Mouse (Mus musculus) myocyte (in vitro differentiated cells): ENCODE data around the gene Ldb3. TPM values are rescaled to one million over a fixed set of nuclear protein-coding genes. Genes with fewer than 3 reads are reported as not detected.
A peak's percentile ranks its signal among the peaks of the same experiment; 100 is the strongest.

ENCODE experiments used
- H3K27me3 ChIP-seq: one replicate; pipeline ENCODE4 v1.6.1; 2011; ENCODE audit not compliant: control insufficient read depth, insufficient read depth, insufficient read length
- H3K36me3 ChIP-seq: one replicate; pipeline ENCODE4 v1.6.1; 2011; ENCODE audit not compliant: control insufficient read depth, insufficient read depth
- H3K4me2 ChIP-seq: one replicate; pipeline ENCODE4 v1.6.1; 2011; ENCODE audit warnings: low read depth, control low read depth
- H3K4me3 ChIP-seq: one replicate; pipeline ENCODE4 v1.5.1; 2011; ENCODE audit warnings: mild to moderate bottlenecking, control low read depth, moderate library complexity
- H3K79me2 ChIP-seq: one replicate; pipeline ENCODE4 v1.6.1; 2011; ENCODE audit not compliant: control insufficient read depth, insufficient read depth
- H3ac ChIP-seq: one replicate; pipeline ENCODE4 v1.6.1; 2011; ENCODE audit not compliant: control insufficient read depth, insufficient read length
- CEBPB ChIP-seq: IDR thresholded peaks from 2 replicates; pipeline ENCODE4 v1.6.1; 2011; ENCODE audit warnings: mild to moderate bottlenecking, moderate library complexity; ENCODE audit not compliant: poor library complexity, insufficient read depth, severe bottlenecking
- E2F4 ChIP-seq: IDR thresholded peaks from one replicate; pipeline ENCODE4 v1.6.1; 2011; ENCODE audit warnings: mild to moderate bottlenecking, control low read depth, moderate library complexity; ENCODE audit not compliant: insufficient read depth
- MAX ChIP-seq: IDR thresholded peaks from one replicate; pipeline ENCODE4 v1.6.1; 2011; ENCODE audit warnings: low read depth, mild to moderate bottlenecking, control low read depth
- MYOD1 ChIP-seq, 3 experiments: IDR thresholded peaks; one replicate each; pipeline ENCODE4 v1.6.1; 2011; ENCODE audit warnings: control low read depth in 2 of 3, low read depth in 2 of 3, mild to moderate bottlenecking in 2 of 3, moderate library complexity in 1 of 3; ENCODE audit not compliant: insufficient read length in 2 of 3, control insufficient read depth in 1 of 3
- MYOG ChIP-seq, 3 experiments: IDR thresholded peaks; one replicate each; pipeline ENCODE4 v1.6.1; 2011; ENCODE audit warnings: control low read depth in 2 of 3, low read depth in 2 of 3, mild to moderate bottlenecking in 2 of 3; ENCODE audit not compliant: insufficient read length in 2 of 3, control insufficient read depth in 1 of 3, insufficient read depth in 1 of 3
- POLR2A ChIP-seq: IDR thresholded peaks from one replicate; pipeline ENCODE4 v1.6.1; 2011; ENCODE audit warnings: low read depth, mild to moderate bottlenecking, control low read depth, moderate library complexity; ENCODE audit not compliant: insufficient read length
- POLR2AphosphoS2 ChIP-seq: IDR thresholded peaks from one replicate; pipeline ENCODE4 v1.6.1; 2011; ENCODE audit warnings: low read depth, control low read depth; ENCODE audit not compliant: insufficient read length
- REST ChIP-seq: IDR thresholded peaks from one replicate; pipeline ENCODE4 v1.6.1; 2011; ENCODE audit warnings: mild to moderate bottlenecking, control low read depth, moderate library complexity; ENCODE audit not compliant: insufficient read depth, insufficient read length
- SRF ChIP-seq: IDR thresholded peaks from one replicate; pipeline ENCODE4 v1.6.1; 2011; ENCODE audit warnings: low read depth; ENCODE audit not compliant: control insufficient read depth, insufficient read length
- TCF12 ChIP-seq: IDR thresholded peaks from one replicate; pipeline ENCODE4 v1.6.1; 2011; ENCODE audit warnings: mild to moderate bottlenecking, control low read depth; ENCODE audit not compliant: poor library complexity, insufficient read depth, severe bottlenecking
- TCF3 ChIP-seq: IDR thresholded peaks from one replicate; pipeline ENCODE4 v1.6.1; 2011; ENCODE audit warnings: low read depth, control low read depth; ENCODE audit not compliant: insufficient read length
- USF1 ChIP-seq: IDR thresholded peaks from one replicate; pipeline ENCODE4 v1.6.1; 2011; ENCODE audit warnings: low read depth, mild to moderate bottlenecking, control low read depth, moderate library complexity
- polyA plus RNA-seq: library from polyadenylated mRNA; unstranded; fragments of >200 nt; fragmentation: generic; extraction: Trizol; gene quantifications from one replicate; pipeline ENCODE4 v1.2.1, GENCODE M21; 2012; ENCODE audit warnings: missing spikeins

The Ldb3 gene
- polyA plus RNA-seq, 1 experiment = 83.9 TPM

DNA sequence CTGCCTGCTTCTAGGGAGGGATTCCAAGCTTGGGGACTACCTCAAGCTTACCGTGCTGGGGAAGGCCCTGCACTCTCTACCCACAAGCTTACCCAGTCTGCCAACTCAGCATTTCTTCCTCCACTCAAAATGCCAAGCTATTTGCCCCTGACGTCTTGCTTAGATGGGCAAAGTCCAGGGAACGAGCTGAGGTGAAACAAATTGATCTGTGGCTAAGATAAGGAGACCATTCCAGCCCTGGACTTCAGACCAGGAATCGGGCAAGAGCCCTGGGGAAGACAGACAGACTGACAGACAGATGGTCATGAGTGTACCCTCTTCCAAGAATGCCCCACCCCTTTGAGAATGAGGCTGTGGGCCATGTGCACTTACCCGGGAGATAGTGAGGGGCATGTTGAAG lies 477 bp downstream of the Ldb3 start:
- no peak for TF ChIP-seq POLR2A
- H3ac ChIP-seq = peak overlapping the region; percentile 19
- H3K36me3 ChIP-seq = no peaks in the 10 kb centered on the region
- peak overlapping the region; percentile 34 for H3K4me3 ChIP-seq
- no peaks in the 10 kb centered on the region for H3K27me3 ChIP-seq
- H3K4me2 ChIP-seq = peak overlapping the region; percentile 79
- peaks cover 16% of the 10 kb centered on the region for H3K79me2 ChIP-seq

DNA sequence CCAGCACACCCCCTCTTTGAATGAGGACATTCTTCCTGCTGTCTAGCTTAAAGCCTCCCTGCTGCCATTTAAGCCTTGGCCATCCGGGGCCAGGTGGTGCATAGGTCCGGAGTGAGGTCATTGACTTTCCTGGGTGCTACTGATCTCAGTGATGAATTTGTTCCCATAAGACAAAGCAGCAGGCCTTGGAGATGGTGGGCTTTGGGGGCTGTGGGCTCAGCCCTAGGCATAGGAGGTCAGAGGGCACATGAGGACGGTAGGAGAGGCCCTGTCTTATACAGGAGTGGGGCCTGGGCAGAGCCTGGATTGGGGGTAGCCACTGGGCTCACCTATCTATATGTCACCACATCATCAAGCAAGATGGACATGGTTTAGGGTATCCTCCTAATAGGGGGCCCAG lies 1.6 kb downstream of the Ldb3 start:
- peak overlapping the region; percentile 34 for H3K4me3 ChIP-seq
- no peak for TF ChIP-seq E2F4
- TF ChIP-seq CEBPB = no peak
- TF ChIP-seq TCF12 = no peak
- TF ChIP-seq POLR2A = no peak
- TF ChIP-seq REST = no peak
- TF ChIP-seq MYOD1 (IDR thresholded peaks at IDR 0.05; ENCODE audit: control insufficient read depth in 1 of 3, insufficient read length in 2 of 3, low read depth in 2 of 3) = no peak
- TF ChIP-seq SRF = no peak
- TF ChIP-seq TCF3 = no peak
- TF ChIP-seq MAX = no peak
- TF ChIP-seq POLR2AphosphoS2 = no peak
- TF ChIP-seq USF1 = no peak
- TF ChIP-seq MYOG (IDR thresholded peaks at IDR 0.05; ENCODE audit: control insufficient read depth in 1 of 3, insufficient read depth in 1 of 3, insufficient read length in 2 of 3, low read depth in 2 of 3) = no peak
- peaks cover 16% of the 10 kb centered on the region for H3K79me2 ChIP-seq
- no peaks in the 10 kb centered on the region for H3K27me3 ChIP-seq
- H3K36me3 ChIP-seq = no peaks in the 10 kb centered on the region
- peak overlapping the region; percentile 79 for H3K4me2 ChIP-seq
- no peak overlapping the region for H3ac ChIP-seq

DNA sequence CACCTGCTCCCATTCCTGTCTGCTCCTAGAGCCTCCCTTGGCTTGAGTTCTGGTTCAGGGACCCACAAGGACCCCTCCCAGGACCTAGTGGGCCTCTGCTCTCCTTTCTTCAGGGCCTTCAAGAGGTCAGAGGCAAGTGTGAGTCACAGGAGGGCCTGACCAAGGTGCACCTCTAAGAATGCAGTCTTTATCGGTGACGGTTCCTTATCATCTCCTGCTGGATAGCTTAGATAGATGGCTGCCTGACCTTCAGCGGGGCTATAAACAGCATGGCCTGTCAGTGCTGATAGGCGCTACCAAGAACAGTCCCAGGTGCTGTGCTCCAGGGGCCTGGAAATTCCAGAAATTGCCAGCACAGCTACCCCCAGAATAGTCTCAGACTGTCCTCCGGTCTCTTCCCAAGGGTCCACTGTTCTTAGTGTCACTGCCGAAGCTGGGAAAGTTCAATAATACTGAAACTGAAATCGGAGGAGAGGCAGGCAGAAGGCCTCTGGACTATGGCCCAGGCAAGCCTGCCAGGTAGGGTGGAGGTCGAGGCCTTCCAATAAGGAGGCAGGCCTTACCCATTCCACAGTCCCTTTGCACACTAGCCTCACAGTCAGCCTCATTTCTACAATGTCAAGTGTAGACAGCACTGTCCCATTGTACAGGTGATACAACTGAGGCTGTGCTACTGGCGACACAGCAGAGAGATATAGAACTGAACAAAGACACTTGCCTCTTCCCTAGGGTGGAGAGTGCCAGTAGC lies 3.0 kb downstream of the Ldb3 start:
- H3ac ChIP-seq = no peak overlapping the region
- no peak for TF ChIP-seq CEBPB
- no peak for TF ChIP-seq REST
- TF ChIP-seq MAX = no peak
- TF ChIP-seq USF1 = no peak
- no peak for TF ChIP-seq TCF3
- no peaks in the 10 kb centered on the region for H3K36me3 ChIP-seq
- H3K4me2 ChIP-seq = peak overlapping the region; percentile 79
- no peaks in the 10 kb centered on the region for H3K27me3 ChIP-seq
- peaks cover 16% of the 10 kb centered on the region for H3K79me2 ChIP-seq
- no peak overlapping the region for H3K4me3 ChIP-seq

DNA sequence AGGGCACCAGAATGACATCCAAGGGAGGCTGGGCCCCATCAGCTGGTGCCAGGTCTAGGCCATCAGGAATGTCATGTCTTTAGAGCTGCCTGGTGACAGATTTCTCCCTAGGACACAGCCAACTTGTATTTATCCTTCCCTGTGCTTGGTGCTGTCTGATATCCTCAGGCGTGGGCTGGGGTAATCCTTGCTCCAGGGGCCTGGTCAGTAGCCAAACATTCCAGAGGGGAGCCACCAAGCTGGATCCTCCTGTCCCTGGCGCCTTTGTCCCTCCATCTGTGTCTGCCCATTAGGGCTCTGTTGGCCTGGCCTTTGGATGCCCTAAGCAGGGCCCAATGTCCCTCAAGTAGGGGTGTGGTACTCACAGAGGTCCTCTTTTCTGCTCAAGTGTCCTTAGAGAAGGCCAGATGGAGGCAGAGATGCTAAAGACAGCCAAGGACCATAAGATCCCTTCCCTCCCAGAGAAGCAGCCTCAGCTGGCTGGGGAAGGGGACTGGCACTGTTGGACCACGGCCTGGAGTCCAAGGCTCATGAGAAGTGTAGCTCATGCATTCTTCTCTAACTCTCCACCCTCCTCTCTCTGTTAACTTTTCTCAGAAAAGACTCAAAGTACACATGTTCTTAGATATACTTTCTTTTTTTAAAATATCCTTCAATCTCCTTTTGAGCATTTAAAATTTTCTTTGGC lies 5.6 kb downstream of the Ldb3 start:
- Histone ChIP-seq H3K4me2 (no peak overlapping the region), H3K36me3 (no peaks in the 10 kb centered on the region), H3K4me3 (no peak overlapping the region), H3ac (no peak overlapping the region), H3K79me2 (peaks cover 13% of the 10 kb centered on the region), H3K27me3 (no peaks in the 10 kb centered on the region)
- TF ChIP-seq MYOG (IDR thresholded peaks at IDR 0.05; ENCODE audit: control insufficient read depth in 1 of 3, insufficient read depth in 1 of 3, insufficient read length in 2 of 3, low read depth in 2 of 3) = no peak
- TF ChIP-seq MYOD1 (IDR thresholded peaks at IDR 0.05; ENCODE audit: control insufficient read depth in 1 of 3, insufficient read length in 2 of 3, low read depth in 2 of 3) = peak in 1 of 3 experiments; percentile 19

DNA sequence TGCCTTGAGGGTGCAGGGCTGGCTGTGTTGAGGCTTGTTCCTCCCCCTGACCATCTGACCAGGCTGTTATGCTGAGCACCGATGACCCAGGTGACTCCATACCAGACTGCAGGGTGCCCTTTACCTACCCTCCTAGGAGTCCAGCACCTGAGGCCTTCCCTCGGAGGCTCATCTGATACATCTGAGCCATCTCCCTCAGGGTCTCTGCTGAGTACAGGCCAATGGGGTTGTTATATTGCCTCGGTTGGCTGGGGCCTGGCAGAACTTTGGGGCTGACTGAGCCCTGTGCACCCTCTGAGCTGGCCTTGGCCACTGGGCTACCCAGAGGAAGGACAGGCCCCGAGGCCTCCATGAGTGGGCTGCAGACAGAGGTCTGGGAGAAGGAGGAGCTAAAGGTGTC lies 11.6 kb downstream of the Ldb3 start:
- TF ChIP-seq MYOG (IDR thresholded peaks at IDR 0.05; ENCODE audit: control insufficient read depth in 1 of 3, insufficient read depth in 1 of 3, insufficient read length in 2 of 3, low read depth in 2 of 3) = no peak
- no peak for TF ChIP-seq MAX
- no peak for TF ChIP-seq CEBPB
- no peak for TF ChIP-seq SRF
- no peak for TF ChIP-seq POLR2A
- TF ChIP-seq POLR2AphosphoS2 = no peak
- TF ChIP-seq MYOD1 (IDR thresholded peaks at IDR 0.05; ENCODE audit: control insufficient read depth in 1 of 3, insufficient read length in 2 of 3, low read depth in 2 of 3) = no peak
- no peak for TF ChIP-seq USF1
- no peak for TF ChIP-seq REST
- TF ChIP-seq E2F4 = no peak
- no peak for TF ChIP-seq TCF12
- no peak for TF ChIP-seq TCF3
- H3ac ChIP-seq = no peak overlapping the region
- no peaks in the 10 kb centered on the region for H3K79me2 ChIP-seq
- no peaks in the 10 kb centered on the region for H3K27me3 ChIP-seq
- H3K36me3 ChIP-seq = peaks cover 7% of the 10 kb centered on the region
- H3K4me3 ChIP-seq = no peak overlapping the region
- no peak overlapping the region for H3K4me2 ChIP-seq
